Mouse (Mus musculus): ENCODE results near the gene Qrich1.

- TF ChIP-seq CHD2 (IDR thresholded peaks at IDR 0.05; ENCODE audit: low read depth, low read length) (no peak), ZC3H11A (IDR thresholded peaks at IDR 0.05; ENCODE audit: borderline replicate concordance, low read depth, low read length) (no peak)
Observed at GRCm38 (mm10) chr9:108508776-108509175, 7.8 kb upstream of the Qrich1 start.
